Mouse (Mus musculus): Measurements from ENCODE around the gene Epas1. TPM values are rescaled to one million over a fixed set of nuclear protein-coding genes. Genes with fewer than 3 reads are reported as not detected.

Epas1 gene
- polyA plus RNA-seq, 1 experiment from 2014 or later, result 4.3 TPM

DNA sequence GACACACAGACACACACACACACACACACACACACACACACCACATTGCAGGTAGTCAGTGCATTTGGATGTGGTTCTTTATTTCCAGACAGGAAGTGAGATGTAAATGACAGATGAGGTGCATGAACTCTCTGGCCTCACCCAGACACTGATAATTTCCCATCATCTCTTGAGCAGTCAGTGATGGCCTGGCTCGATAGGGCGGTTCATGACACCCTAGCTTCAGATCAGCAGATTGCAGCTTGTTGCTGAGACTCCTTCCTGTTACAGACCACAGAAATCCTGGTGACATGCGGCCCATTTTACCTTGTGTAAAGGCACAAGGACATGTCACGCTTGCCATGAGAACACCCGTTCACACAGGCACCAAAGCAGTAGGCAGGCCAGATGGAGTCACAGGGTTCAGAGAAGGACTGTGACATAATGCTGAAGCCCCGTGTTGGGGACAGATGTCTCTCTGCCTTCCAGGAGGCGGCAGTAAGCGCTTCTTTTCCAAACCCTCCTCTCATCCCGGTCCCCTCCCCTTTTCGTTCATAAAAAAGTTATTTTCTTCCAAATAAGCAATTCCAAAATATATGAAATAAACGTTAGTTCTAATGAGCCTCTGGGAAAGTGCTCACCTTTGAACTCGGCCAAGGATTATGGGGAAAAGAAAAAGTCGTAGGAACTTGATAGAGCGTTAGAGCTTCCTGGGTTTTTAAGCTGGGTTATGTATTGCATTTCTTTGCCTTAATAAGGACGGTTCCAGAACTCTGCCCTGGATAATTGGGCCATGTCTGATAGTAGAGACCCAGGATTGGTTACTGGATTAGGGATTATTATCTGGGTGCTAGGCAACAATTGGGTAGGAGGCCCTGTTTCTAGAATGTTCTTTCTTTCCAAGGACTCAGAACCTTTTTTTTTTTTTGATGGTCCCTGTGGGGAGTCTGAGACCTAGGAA, 26.0 kb downstream of the Epas1 start:
- Histone ChIP-seq H3K4me2 (replicated peaks) (no peak overlapping the region), H3K9ac (replicated peaks) (no peak overlapping the region), H3K27ac (no peak overlapping the region), H3K27me3 (no peaks in the 10 kb centered on the region), H3K9me3 (no peaks in the 10 kb centered on the region), H3K4me1 (replicated peaks) (0 out of 2 replicates have a peak, but pooled peaks cover 8% of the 10 kb centered on the region), H3K36me3 (no peaks in the 10 kb centered on the region), H3K4me3 (replicated peaks) (no peak overlapping the region)
- no peak for ATAC-seq
- WGBS, result 67% methylated on average over 15 of the region's 15 CpGs

- H3K9me3 ChIP-seq, result no peaks in the 10 kb centered on the region
- WGBS, result 44% methylated on average over 6 of the region's 6 CpGs
- H3K27me3 ChIP-seq, result no peaks in the 10 kb centered on the region
- H3K27ac ChIP-seq, result no peak overlapping the region
- H3K4me1 ChIP-seq (replicated peaks), result 0 out of 2 replicates have a peak, but pooled peaks cover 12% of the 10 kb centered on the region
- H3K36me3 ChIP-seq, result no peaks in the 10 kb centered on the region
- no peak overlapping the region for H3K4me2 ChIP-seq (replicated peaks)
- no peak overlapping the region for H3K4me3 ChIP-seq (replicated peaks)
- ATAC-seq, result no peak
- H3K9ac ChIP-seq (replicated peaks), result no peak overlapping the region
Measured at GRCm38 (mm10) chr17:86780708-86781318, 27.3 kb downstream of the Epas1 start.

DNA sequence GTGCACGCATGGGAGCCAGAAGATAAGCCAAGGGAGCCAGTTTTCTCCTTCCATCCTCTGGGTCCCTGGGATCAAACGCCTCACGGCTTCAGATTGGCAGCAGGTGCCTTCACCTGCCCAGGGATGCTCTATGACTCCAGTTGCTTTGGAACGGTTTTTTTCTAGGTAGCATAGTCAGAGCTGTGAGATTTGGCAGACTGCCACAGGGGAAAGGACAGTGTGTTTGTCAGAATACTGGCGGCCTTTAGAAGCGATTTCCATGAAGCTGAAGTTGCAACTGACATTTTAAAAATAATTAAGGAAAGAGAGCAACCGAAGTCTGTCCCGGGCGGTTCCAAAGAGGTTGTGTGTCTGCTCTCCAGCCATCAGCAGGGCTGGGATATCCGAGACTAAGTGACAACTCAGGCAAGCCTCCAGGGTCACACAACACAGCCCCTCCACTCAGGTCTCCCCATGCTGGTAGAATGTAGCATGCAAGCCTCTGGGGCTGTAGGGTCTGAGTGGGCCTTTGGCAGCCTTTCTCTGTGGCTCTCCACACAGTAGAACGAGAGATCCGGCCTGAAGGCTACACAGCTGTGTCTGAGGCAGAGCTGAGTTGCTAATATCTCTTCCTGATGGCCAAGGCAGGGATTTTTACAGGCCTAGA, 28.4 kb downstream of the Epas1 start:
- H3K4me2 ChIP-seq (replicated peaks), result no peak overlapping the region
- no peaks in the 10 kb centered on the region for H3K9me3 ChIP-seq
- WGBS, result 79% methylated on average over 12 of the region's 12 CpGs
- ATAC-seq, result no peak
- H3K4me1 ChIP-seq (replicated peaks), result 0 out of 2 replicates have a peak, but pooled peaks cover 14% of the 10 kb centered on the region
- no peaks in the 10 kb centered on the region for H3K27me3 ChIP-seq
- no peak overlapping the region for H3K27ac ChIP-seq
- H3K9ac ChIP-seq (replicated peaks), result no peak overlapping the region
- H3K4me3 ChIP-seq (replicated peaks), result no peak overlapping the region
- H3K36me3 ChIP-seq, result no peaks in the 10 kb centered on the region

DNA sequence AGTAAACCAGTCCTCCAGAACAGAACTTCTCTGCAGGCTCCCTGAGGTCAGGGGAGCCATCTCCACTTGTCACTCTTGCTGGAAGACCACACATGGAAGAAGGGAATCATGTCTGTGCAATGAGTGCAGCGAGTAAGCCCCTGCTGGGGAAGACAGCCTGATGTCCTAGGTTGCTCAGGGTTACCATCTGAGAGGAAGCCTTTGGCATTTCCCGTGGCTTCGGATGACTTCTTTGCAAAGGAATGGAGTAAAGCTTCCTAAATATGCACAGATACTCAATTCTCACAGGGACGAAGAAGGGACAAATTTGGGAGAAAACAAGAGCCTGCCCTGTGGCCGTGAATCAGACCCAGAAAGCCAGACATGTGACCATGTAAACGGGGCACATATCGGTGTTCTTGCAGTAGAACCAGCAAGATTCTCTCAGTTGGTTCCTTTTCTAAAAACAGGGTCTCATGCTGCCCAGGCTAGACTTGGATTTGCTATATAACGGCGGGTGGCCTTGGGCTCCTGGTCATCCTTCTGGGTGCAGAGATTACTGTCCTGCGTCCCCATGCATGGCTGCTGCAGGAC, 31.0 kb downstream of the Epas1 start:
- H3K4me1 ChIP-seq (replicated peaks), result 0 out of 2 replicates have a peak, but pooled peaks cover 14% of the 10 kb centered on the region
- H3K4me2 ChIP-seq (replicated peaks), result no peak overlapping the region
- no peaks in the 10 kb centered on the region for H3K27me3 ChIP-seq
- ATAC-seq, result no peak
- H3K36me3 ChIP-seq, result no peaks in the 10 kb centered on the region
- WGBS, result 70% methylated on average over 10 of the region's 10 CpGs
- no peak overlapping the region for H3K27ac ChIP-seq
- H3K4me3 ChIP-seq (replicated peaks), result no peak overlapping the region
- H3K9ac ChIP-seq (replicated peaks), result no peak overlapping the region
- H3K9me3 ChIP-seq, result no peaks in the 10 kb centered on the region

- ATAC-seq, result no peak
- Histone ChIP-seq H3K9me3 (no peaks in the 10 kb centered on the region), H3K4me3 (replicated peaks) (no peak overlapping the region), H3K4me2 (replicated peaks) (no peak overlapping the region), H3K4me1 (replicated peaks) (0 out of 2 replicates have a peak, but pooled peaks cover 13% of the 10 kb centered on the region), H3K27me3 (no peaks in the 10 kb centered on the region), H3K9ac (replicated peaks) (no peak overlapping the region), H3K27ac (no peak overlapping the region), H3K36me3 (no peaks in the 10 kb centered on the region)
- 53% methylated on average over 7 of the region's 7 CpGs for WGBS
Measured at GRCm38 (mm10) chr17:86785612-86786011, 32.1 kb downstream of the Epas1 start.

GRCm38 (mm10) chr17:86786496-86786895, 33.0 kb downstream of the Epas1 start:
- H3K27ac ChIP-seq, result no peak overlapping the region
- H3K4me2 ChIP-seq (replicated peaks), result no peak overlapping the region
- no peaks in the 10 kb centered on the region for H3K36me3 ChIP-seq
- no peak for ATAC-seq
- H3K27me3 ChIP-seq, result no peaks in the 10 kb centered on the region
- H3K4me1 ChIP-seq (replicated peaks), result 0 out of 2 replicates have a peak, but pooled peaks cover 9% of the 10 kb centered on the region
- 90% methylated on average over 7 of the region's 7 CpGs for WGBS
- H3K4me3 ChIP-seq (replicated peaks), result no peak overlapping the region
- no peaks in the 10 kb centered on the region for H3K9me3 ChIP-seq
- H3K9ac ChIP-seq (replicated peaks), result no peak overlapping the region

DNA sequence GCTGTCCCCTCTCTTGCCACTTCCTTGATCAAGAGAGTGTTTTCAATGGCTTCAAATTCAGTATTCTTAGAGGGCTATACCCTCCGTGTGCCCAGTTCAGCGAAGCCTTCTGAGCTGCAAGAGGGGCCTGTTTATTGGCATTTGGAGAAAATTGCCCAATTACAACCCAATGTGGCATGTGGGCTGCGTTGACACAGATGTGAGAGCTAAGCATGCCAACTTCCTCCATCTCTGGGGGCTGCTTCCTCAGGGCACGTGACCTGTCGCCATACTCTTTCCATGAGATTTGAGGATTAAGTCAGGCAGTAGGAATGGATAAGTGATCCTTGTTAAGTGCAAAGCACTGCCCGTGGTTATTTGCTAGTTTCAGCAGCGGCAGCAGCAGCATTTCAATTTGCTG, 34.3 kb downstream of the Epas1 start:
- Histone ChIP-seq H3K9ac (replicated peaks) (no peak overlapping the region), H3K27me3 (no peaks in the 10 kb centered on the region), H3K9me3 (no peaks in the 10 kb centered on the region), H3K4me1 (replicated peaks) (0 out of 2 replicates have a peak, but pooled peaks cover 6% of the 10 kb centered on the region), H3K4me2 (replicated peaks) (no peak overlapping the region), H3K36me3 (no peaks in the 10 kb centered on the region), H3K4me3 (replicated peaks) (no peak overlapping the region), H3K27ac (no peak overlapping the region)
- 69% methylated on average over 7 of the region's 7 CpGs for WGBS
- ATAC-seq, result no peak

- ATAC-seq, result no peak
- Histone ChIP-seq H3K4me3 (replicated peaks) (no peak overlapping the region), H3K27me3 (no peaks in the 10 kb centered on the region), H3K27ac (no peak overlapping the region), H3K9ac (replicated peaks) (no peak overlapping the region), H3K4me2 (replicated peaks) (no peak overlapping the region), H3K36me3 (no peaks in the 10 kb centered on the region), H3K4me1 (replicated peaks) (0 out of 2 replicates have a peak, but pooled peaks cover 6% of the 10 kb centered on the region), H3K9me3 (no peaks in the 10 kb centered on the region)
- 84% methylated on average over 6 of the region's 6 CpGs for WGBS
Measured at GRCm38 (mm10) chr17:86788316-86788715, 34.8 kb downstream of the Epas1 start.

DNA sequence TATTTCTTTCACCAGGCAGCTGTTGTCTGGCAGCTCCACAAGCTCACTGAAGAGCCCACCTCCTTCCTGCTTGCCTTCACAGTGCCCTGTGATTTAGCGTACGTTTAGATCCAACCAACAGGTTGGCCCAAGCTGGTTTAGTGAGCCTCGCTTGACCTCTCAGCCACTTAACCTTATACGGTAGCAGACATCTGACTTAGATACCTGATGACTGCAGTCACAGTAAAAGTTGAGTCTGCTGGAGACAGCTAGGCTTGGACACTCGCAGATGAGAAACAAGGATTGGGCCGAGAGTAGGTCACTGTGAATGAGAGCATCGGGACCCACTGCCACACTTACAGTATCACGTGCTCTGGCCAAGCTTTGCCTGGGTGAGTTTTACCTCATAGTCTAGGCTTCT, 38.4 kb downstream of the Epas1 start:
- H3K4me1 ChIP-seq (replicated peaks), result no peaks in the 10 kb centered on the region
- no peak overlapping the region for H3K4me3 ChIP-seq (replicated peaks)
- H3K9me3 ChIP-seq, result no peaks in the 10 kb centered on the region
- H3K27ac ChIP-seq, result no peak overlapping the region
- no peaks in the 10 kb centered on the region for H3K27me3 ChIP-seq
- no peaks in the 10 kb centered on the region for H3K36me3 ChIP-seq
- no peak for ATAC-seq
- 93% methylated on average over 8 of the region's 8 CpGs for WGBS
- no peak overlapping the region for H3K4me2 ChIP-seq (replicated peaks)
- H3K9ac ChIP-seq (replicated peaks), result no peak overlapping the region

DNA sequence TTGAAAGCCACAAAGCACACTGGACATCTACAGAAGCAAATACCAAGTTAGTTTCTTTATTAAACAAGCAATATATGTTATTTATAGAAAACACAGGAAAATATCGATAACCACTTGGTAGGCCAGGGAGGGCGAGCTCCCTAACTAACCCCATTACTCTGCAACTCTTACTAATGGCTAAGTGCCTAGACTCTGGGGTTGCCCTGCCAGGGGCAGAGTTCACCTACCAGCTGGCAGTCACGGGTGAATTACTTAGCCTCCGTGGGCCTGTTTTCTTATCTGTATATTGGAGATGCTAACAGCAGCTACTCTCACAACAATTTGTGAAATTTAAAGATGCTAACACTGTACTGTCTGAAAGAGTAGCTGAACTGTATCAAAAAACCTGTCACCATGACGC, 42.3 kb downstream of the Epas1 start:
- H3K4me3 ChIP-seq (replicated peaks), result no peak overlapping the region
- no peaks in the 10 kb centered on the region for H3K9me3 ChIP-seq
- no peaks in the 10 kb centered on the region for H3K27me3 ChIP-seq
- no peaks in the 10 kb centered on the region for H3K36me3 ChIP-seq
- no peak for ATAC-seq
- H3K27ac ChIP-seq, result no peak overlapping the region
- 89% methylated on average over 5 of the region's 5 CpGs for WGBS
- H3K4me2 ChIP-seq (replicated peaks), result no peak overlapping the region
- no peaks in the 10 kb centered on the region for H3K4me1 ChIP-seq (replicated peaks)
- no peak overlapping the region for H3K9ac ChIP-seq (replicated peaks)

DNA sequence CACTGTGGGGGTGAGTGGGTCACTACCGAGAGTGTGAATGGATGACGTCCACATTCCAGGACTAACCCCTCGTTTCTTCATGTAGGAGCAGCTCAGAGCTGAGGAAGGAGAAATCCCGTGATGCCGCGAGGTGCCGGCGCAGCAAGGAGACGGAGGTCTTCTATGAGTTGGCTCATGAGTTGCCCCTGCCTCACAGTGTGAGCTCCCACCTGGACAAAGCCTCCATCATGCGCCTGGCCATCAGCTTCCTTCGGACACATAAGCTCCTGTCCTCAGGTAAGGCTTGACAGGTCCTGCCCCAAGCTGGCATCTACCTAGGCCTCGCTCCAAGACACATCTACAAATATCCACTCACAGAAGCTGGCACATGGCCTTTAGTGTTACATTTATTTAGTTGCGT, 43.5 kb downstream of the Epas1 start:
- Histone ChIP-seq H3K27ac (no peak overlapping the region), H3K9ac (replicated peaks) (no peak overlapping the region), H3K4me2 (replicated peaks) (no peak overlapping the region), H3K36me3 (no peaks in the 10 kb centered on the region), H3K9me3 (no peaks in the 10 kb centered on the region), H3K4me3 (replicated peaks) (no peak overlapping the region), H3K27me3 (no peaks in the 10 kb centered on the region), H3K4me1 (replicated peaks) (no peaks in the 10 kb centered on the region)
- ATAC-seq, result no peak
- WGBS, result 97% methylated on average over 13 of the region's 13 CpGs

DNA sequence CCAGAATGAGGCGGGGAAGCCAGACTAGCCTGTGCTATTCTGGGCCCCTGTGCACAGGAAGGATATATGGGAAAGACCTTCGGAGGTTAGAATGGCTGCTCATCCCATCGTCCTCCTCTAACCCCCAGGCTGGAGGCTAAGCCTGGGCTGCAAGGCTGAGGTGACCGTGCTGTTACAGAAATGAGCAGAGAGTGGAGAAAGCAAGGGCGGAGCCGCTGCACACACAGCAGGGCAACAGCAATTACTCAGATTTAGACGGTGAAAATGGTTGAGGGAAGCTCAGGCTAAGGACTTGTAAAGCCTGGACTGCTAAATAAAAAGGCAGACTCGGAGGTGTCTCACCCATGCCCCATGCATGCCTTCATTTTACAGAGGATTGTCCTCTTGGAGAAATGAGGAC, 45.0 kb downstream of the Epas1 start:
- no peak for ATAC-seq
- H3K36me3 ChIP-seq, result no peaks in the 10 kb centered on the region
- H3K27me3 ChIP-seq, result no peaks in the 10 kb centered on the region
- H3K9ac ChIP-seq (replicated peaks), result no peak overlapping the region
- H3K4me3 ChIP-seq (replicated peaks), result no peak overlapping the region
- no peak overlapping the region for H3K4me2 ChIP-seq (replicated peaks)
- H3K9me3 ChIP-seq, result no peaks in the 10 kb centered on the region
- no peak overlapping the region for H3K27ac ChIP-seq
- no peaks in the 10 kb centered on the region for H3K4me1 ChIP-seq (replicated peaks)
- 76% methylated on average over 8 of the region's 8 CpGs for WGBS
